Mouse (Mus musculus) myocyte (in vitro differentiated cells): ENCODE data around the gene Nrip3.

Experiments
- CEBPB ChIP-seq: IDR thresholded peaks from 2 replicates; pipeline ENCODE4 v1.6.1; 2011; ENCODE audit warnings: mild to moderate bottlenecking, moderate library complexity; ENCODE audit not compliant: poor library complexity, insufficient read depth, severe bottlenecking
- MYOG ChIP-seq, 3 experiments: IDR thresholded peaks; one replicate each; pipeline ENCODE4 v1.6.1; 2011; ENCODE audit warnings: control low read depth in 2 of 3, low read depth in 2 of 3, mild to moderate bottlenecking in 2 of 3; ENCODE audit not compliant: insufficient read length in 2 of 3, control insufficient read depth in 1 of 3, insufficient read depth in 1 of 3
- POLR2A ChIP-seq: IDR thresholded peaks from one replicate; pipeline ENCODE4 v1.6.1; 2011; ENCODE audit warnings: low read depth, mild to moderate bottlenecking, control low read depth, moderate library complexity; ENCODE audit not compliant: insufficient read length
- POLR2AphosphoS2 ChIP-seq: IDR thresholded peaks from one replicate; pipeline ENCODE4 v1.6.1; 2011; ENCODE audit warnings: low read depth, control low read depth; ENCODE audit not compliant: insufficient read length
- REST ChIP-seq: IDR thresholded peaks from one replicate; pipeline ENCODE4 v1.6.1; 2011; ENCODE audit warnings: mild to moderate bottlenecking, control low read depth, moderate library complexity; ENCODE audit not compliant: insufficient read depth, insufficient read length
- USF1 ChIP-seq: IDR thresholded peaks from one replicate; pipeline ENCODE4 v1.6.1; 2011; ENCODE audit warnings: low read depth, mild to moderate bottlenecking, control low read depth, moderate library complexity

- TF ChIP-seq POLR2A (no peak), USF1 (no peak), POLR2AphosphoS2 (no peak), REST (no peak), CEBPB (no peak), MYOG (IDR thresholded peaks at IDR 0.05; ENCODE audit: control insufficient read depth in 1 of 3, insufficient read depth in 1 of 3, insufficient read length in 2 of 3, low read depth in 2 of 3) (no peak)
Measured at GRCm38 (mm10) chr7:109825293-109825692, 43.5 kb upstream of the Nrip3 start.
